ENCODE assay signal across 7 mouse cellular contexts in genomic region chr9:21227342-21227741, GRCm38 (mm10). TPM values are rescaled to one million over a fixed set of nuclear protein-coding genes. Genes with fewer than 3 reads are reported as not detected.
DNase-seq lines count a peak whose midpoint lies in the region; ATAC-seq and TF ChIP-seq lines count a peak whose summit lies in the region.

No protein-coding gene starts in this region.

- peak overlapping the region; percentile 79 for H3K4me2 ChIP-seq in heart, embryonic 16.5 days (ENCODE audit: low read depth, low read length)
- peak overlapping the region; percentile 76 for H3K4me2 ChIP-seq in liver, postnatal 0 days (ENCODE audit: low read depth, low read length)

- DNase-seq in ES-CJ7 (ENCODE audit: low read depth, low spot score): peak; percentile 87
- DNase-seq in liver, postnatal 0 days: peak; percentile 59
- no peak for DNase-seq in left cerebral cortex, postnatal 14 days (ENCODE audit: low spot score in 2 of 2)
- no peak for DNase-seq in gastrocnemius, postnatal 4 days (ENCODE audit: low spot score in 2 of 2)
- no peak for DNase-seq in left cerebral cortex, postnatal 36 days (ENCODE audit: low spot score in 2 of 2)

- peaks cover 10% of the 10 kb centered on the region for H3K27me3 ChIP-seq in E14TG2a.4 (ENCODE audit: insufficient read depth, low read length)
- H3K27me3 ChIP-seq in heart, embryonic 16.5 days (ENCODE audit: control insufficient read depth, insufficient read depth, low read length): no peaks in the 10 kb centered on the region
- H3K27me3 ChIP-seq in liver, postnatal 0 days (ENCODE audit: insufficient read depth, low read length): no peaks in the 10 kb centered on the region

- no peaks in the 10 kb centered on the region for H3K9me3 ChIP-seq in E14TG2a.4 (ENCODE audit: low read length)
- no peaks in the 10 kb centered on the region; the same call in 1 of the 2 replicates for H3K9me3 ChIP-seq in heart, embryonic 16.5 days (replicated peaks; ENCODE audit: control insufficient read depth, low read length)
- no peaks in the 10 kb centered on the region for H3K9me3 ChIP-seq in liver, postnatal 0 days (ENCODE audit: low read length)

- 9% methylated on average over 16 of the region's 16 CpGs for WGBS in heart, embryonic 16.5 days
- 15% methylated on average over 16 of the region's 16 CpGs for WGBS in liver, postnatal 0 days (ENCODE audit: insufficient replicate concordance)

- H3K9ac ChIP-seq in heart, embryonic 16.5 days (ENCODE audit: low read length): peak overlapping the region; percentile 73
- H3K9ac ChIP-seq in liver, postnatal 0 days (replicated peaks): peak overlapping the region; percentile 54

- H3K27ac ChIP-seq in heart, embryonic 16.5 days (ENCODE audit: low read length): no peak overlapping the region; the same call in 1 of the 2 replicates
- H3K27ac ChIP-seq in liver, postnatal 0 days (ENCODE audit: low read depth): peak overlapping the region; percentile 84

- peaks cover 46% of the 10 kb centered on the region for H3K36me3 ChIP-seq in E14TG2a.4 (ENCODE audit: insufficient read depth, low read length)
- peaks cover 27% of the 10 kb centered on the region for H3K36me3 ChIP-seq in heart, embryonic 16.5 days (ENCODE audit: control insufficient read depth, insufficient read depth)
- H3K36me3 ChIP-seq in liver, postnatal 0 days (replicated peaks; ENCODE audit: insufficient read depth, low read length): peaks cover 13% of the 10 kb centered on the region; the same call in 1 of the 2 replicates

- ATAC-seq in heart, embryonic 16.5 days (replicated peaks; ENCODE audit: extremely low read depth, insufficient read depth, low FRiP score): peak; percentile 59; the same call in 1 of the 2 replicates
- peak; percentile 67 for ATAC-seq in liver, postnatal 0 days

- TF ChIP-seq EP300 in liver, postnatal 0 days (IDR thresholded peaks at IDR 0.05; ENCODE audit: low read depth): no peak

- peaks cover 88% of the 10 kb centered on the region for H3K4me1 ChIP-seq in E14TG2a.4 (replicated peaks; ENCODE audit: low read depth, low read length)
- H3K4me1 ChIP-seq in heart, embryonic 16.5 days (ENCODE audit: control insufficient read depth, insufficient read depth, low read length): peaks cover 14% of the 10 kb centered on the region
- peaks cover 23% of the 10 kb centered on the region for H3K4me1 ChIP-seq in liver, postnatal 0 days (ENCODE audit: insufficient read depth)

- peak overlapping the region; percentile 43 for H3K4me3 ChIP-seq in E14TG2a.4 (replicated peaks; ENCODE audit: low read length)
- H3K4me3 ChIP-seq in heart, embryonic 16.5 days (ENCODE audit: low read length): peak overlapping the region; percentile 55
- H3K4me3 ChIP-seq in liver, postnatal 0 days (ENCODE audit: low read depth, low read length): peak overlapping the region; percentile 35

- TF ChIP-seq CTCF in E14TG2a.4 (conservative IDR thresholded peaks at IDR 0.05; ENCODE audit: low read length): no peak
- TF ChIP-seq CTCF in liver, postnatal 0 days (IDR thresholded peaks at IDR 0.05; ENCODE audit: low read depth): no peak

- intact Hi-C loops in left cerebral cortex, postnatal 14 days (cut with DNase I): no loop called here
- intact Hi-C loops in left cerebral cortex, postnatal 36 days (cut with DNase I): no loop called here

RNA-seq across cellular contexts. Expression of gene Keap1, which starts 11.8 kb away (rescaled TPM):
- 51.5 and 54.6 TPM in 2 replicates for polyA plus RNA-seq in heart, embryonic 16.5 days (2015; fragmentation: Nextera tagmentation; extraction: Ambion mirVana)
- polyA plus RNA-seq in liver, postnatal 0 days (2015; fragmentation: Nextera tagmentation; extraction: Ambion mirVana): 22.9 and 26.5 TPM in 2 replicates
- total RNA-seq in left cerebral cortex, postnatal 14 days (2021): 10 to 100 TPM; 47.2 to 50.5 TPM
- total RNA-seq in gastrocnemius, postnatal 4 days (2021): 10 to 100 TPM; 52.2 to 55.0 TPM
- total RNA-seq in left cerebral cortex, postnatal 36 days (2021): 10 to 100 TPM; 52.7 to 60.8 TPM

RNA-seq across cellular contexts. Expression of gene S1pr5, which starts 20.9 kb away (rescaled TPM):
- polyA plus RNA-seq in heart, embryonic 16.5 days (2015; fragmentation: Nextera tagmentation; extraction: Ambion mirVana): 0.09 and 0.16 TPM in 2 replicates
- 0.08 and 0.17 TPM in 2 replicates for polyA plus RNA-seq in liver, postnatal 0 days (2015; fragmentation: Nextera tagmentation; extraction: Ambion mirVana)
- 1 to 10 TPM; 3.4 to 5.2 TPM for total RNA-seq in left cerebral cortex, postnatal 14 days (2021)
- under 1 TPM; 0.26 to 0.32 TPM for total RNA-seq in gastrocnemius, postnatal 4 days (2021)
- 10 to 100 TPM in 1 of 2 experiments, 1 to 10 TPM in 1; 6.6 to 14.2 TPM for total RNA-seq in left cerebral cortex, postnatal 36 days (2021)

RNA-seq across cellular contexts. Expression of gene Atg4d, which starts 37.8 kb away (rescaled TPM):
- 58.8 and 63.9 TPM in 2 replicates for polyA plus RNA-seq in heart, embryonic 16.5 days (2015; fragmentation: Nextera tagmentation; extraction: Ambion mirVana)
- polyA plus RNA-seq in liver, postnatal 0 days (2015; fragmentation: Nextera tagmentation; extraction: Ambion mirVana): 49.3 and 51.2 TPM in 2 replicates
- 10 to 100 TPM; 35.3 to 37.5 TPM for total RNA-seq in left cerebral cortex, postnatal 14 days (2021)
- 10 to 100 TPM; 28.0 to 30.0 TPM for total RNA-seq in gastrocnemius, postnatal 4 days (2021)
- total RNA-seq in left cerebral cortex, postnatal 36 days (2021): 10 to 100 TPM; 47.1 to 48.8 TPM

Comparison
In these comparisons a context has a peak if more than half of its experiments do, and no peak if none do; other contexts are left out.
1. DNase-seq: peak in ES-CJ7 (single experiment) and liver, postnatal 0 days (single experiment); none in left cerebral cortex, postnatal 14 days (0 of 2), gastrocnemius, postnatal 4 days (0 of 2) and left cerebral cortex, postnatal 36 days (0 of 2).
2. Peak in every context shown above with its lines, with median percentiles within 50 percentile points of each other: H3K4me3 ChIP-seq.